Mouse (Mus musculus) cerebellum, postnatal 25 days (tissue): ENCODE results near the gene Pip5kl1.
A peak's percentile ranks its signal among the peaks of the same experiment; 100 is the strongest.

Experiments used
- DNase-seq, 2 experiments: peaks; one replicate each; pipeline ENCODE4 v3.0.0; 2021; ENCODE audit warnings: mixed read lengths in 2 of 2

Gene Pip5kl1

GRCm38 (mm10) chr2:32620682-32621516 lies 46.3 kb downstream of the Pip5kl1 start:
- no peak for DNase-seq

GRCm38 (mm10) chr2:32621517-32621859 lies 46.9 kb downstream of the Pip5kl1 start, which contains the start of gene Ak1:
TSS of gene Ak1 (plus strand) at chr2:32621758.
- DNase-seq = no peak

- no peak for DNase-seq
These were observed 49.6 kb downstream of the Pip5kl1 start for GRCm38 (mm10) chr2:32624111-32624748.

- DNase-seq = peak; percentile 90 to 93
These were observed 50.7 kb downstream of the Pip5kl1 start for GRCm38 (mm10) chr2:32625212-32625872.

GRCm38 (mm10) chr2:32625873-32626694 lies 51.5 kb downstream of the Pip5kl1 start:
- DNase-seq = peak; percentile 80 to 86

- DNase-seq = no peak
These were observed 52.9 kb downstream of the Pip5kl1 start for GRCm38 (mm10) chr2:32627266-32628043.

GRCm38 (mm10) chr2:32628044-32628550 lies 53.5 kb downstream of the Pip5kl1 start:
- DNase-seq = no peak

GRCm38 (mm10) chr2:32628729-32629128 lies 54.1 kb downstream of the Pip5kl1 start:
- DNase-seq = peak; percentile 60 to 78

- peak in 1 of 2 experiments; percentile 53 for DNase-seq
These were observed 54.8 kb downstream of the Pip5kl1 start for GRCm38 (mm10) chr2:32629276-32629976.

GRCm38 (mm10) chr2:32630036-32630435 lies 55.4 kb downstream of the Pip5kl1 start:
- DNase-seq = no peak

- DNase-seq = no peak
These were observed 56.4 kb downstream of the Pip5kl1 start for GRCm38 (mm10) chr2:32631046-32631445.

GRCm38 (mm10) chr2:32631737-32632394 lies 57.3 kb downstream of the Pip5kl1 start:
- peak; percentile 78 to 86 for DNase-seq
